Mouse (Mus musculus): ENCODE results near the gene Nipa2. TPM values are rescaled to one million over a fixed set of nuclear protein-coding genes. Genes with fewer than 3 reads are reported as not detected.

Nipa2 gene
- 14.5 TPM for polyA plus RNA-seq (2012; fragmentation: generic; extraction: Trizol)

DNA sequence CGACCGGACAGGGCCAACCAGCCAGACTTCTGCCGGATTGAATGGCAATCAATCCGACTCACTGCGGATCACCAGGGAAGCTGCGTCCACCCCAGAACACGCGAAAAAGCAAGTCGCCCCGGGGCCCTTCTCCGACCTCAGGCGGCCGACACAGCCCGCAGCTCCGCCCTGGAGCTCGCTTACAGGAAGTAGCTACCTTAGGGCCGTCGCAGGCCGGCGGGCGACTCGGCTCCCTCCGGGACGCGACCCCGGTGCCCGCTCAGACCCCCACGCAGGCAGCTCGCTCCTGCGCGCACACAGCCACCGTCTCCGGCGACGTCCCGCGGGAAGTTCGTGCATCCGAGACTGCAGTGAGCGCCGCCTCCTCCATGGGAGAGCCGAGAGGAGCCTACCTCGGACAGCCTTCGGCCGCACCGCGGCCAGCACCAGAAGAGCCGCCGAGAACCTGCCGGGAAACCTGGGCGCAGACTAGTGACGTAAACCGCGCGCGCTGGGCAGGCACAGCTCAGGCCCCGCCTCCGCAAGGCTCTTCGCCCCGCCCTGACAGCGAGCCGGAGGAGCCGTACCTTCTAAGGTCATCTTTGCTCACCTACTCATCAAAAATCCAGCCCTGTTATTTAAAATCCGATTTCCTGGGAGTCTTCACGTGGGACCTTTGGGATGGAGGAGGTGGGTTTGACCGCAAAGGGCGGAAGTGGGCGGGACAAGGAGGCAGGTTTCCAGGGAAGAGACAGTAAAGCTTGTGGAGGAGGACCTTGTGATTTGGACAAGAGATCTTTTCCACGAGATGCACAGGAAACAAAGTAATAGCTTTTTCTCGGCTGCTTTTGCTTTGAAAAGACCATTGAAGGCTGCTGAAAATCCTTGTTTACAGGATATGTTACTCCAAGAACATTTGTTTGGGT, at the start of gene Nipa2:
Gene Nipa2, minus strand, starts transcription at position 473 of the 905 bp plus-strand sequence.
- TF ChIP-seq SRF (IDR thresholded peaks at IDR 0.05; ENCODE audit: control insufficient read depth, insufficient read length, low read depth) (peak; percentile 73), POLR2A (IDR thresholded peaks at IDR 0.05; ENCODE audit: insufficient read length, low read depth) (peak; percentile 64), POLR2AphosphoS2 (IDR thresholded peaks at IDR 0.05; ENCODE audit: insufficient read length, low read depth) (peak; percentile 55), TCF12 (IDR thresholded peaks at IDR 0.05; ENCODE audit: insufficient read depth, poor library complexity, severe bottlenecking) (no peak), E2F4 (IDR thresholded peaks at IDR 0.05; ENCODE audit: insufficient read depth) (peak; percentile 45)
- Histone ChIP-seq H3K4me2 (ENCODE audit: low read depth) (peak within 1 kb of the TSS; percentile 72), H3K79me2 (ENCODE audit: control insufficient read depth, insufficient read depth) (peaks cover 40% of the 10 kb centered on the region), H3ac (ENCODE audit: control insufficient read depth, insufficient read length) (peak within 1 kb of the TSS; percentile 75), H3K36me3 (ENCODE audit: control insufficient read depth, insufficient read depth) (no peaks in the 10 kb centered on the region), H3K4me3 (peak within 1 kb of the TSS; percentile 80), H3K27me3 (ENCODE audit: control insufficient read depth, insufficient read depth, insufficient read length) (no peaks in the 10 kb centered on the region)

- TF ChIP-seq E2F4 (IDR thresholded peaks at IDR 0.05; ENCODE audit: insufficient read depth) = no peak
- TF ChIP-seq TCF12 (IDR thresholded peaks at IDR 0.05; ENCODE audit: insufficient read depth, poor library complexity, severe bottlenecking) = no peak
- TF ChIP-seq MYOG (IDR thresholded peaks at IDR 0.05; ENCODE audit: control insufficient read depth in 1 of 3, insufficient read depth in 1 of 3, insufficient read length in 2 of 3, low read depth in 2 of 3) = no peak
- TF ChIP-seq TCF3 (IDR thresholded peaks at IDR 0.05; ENCODE audit: insufficient read length, low read depth) = no peak
- no peak for TF ChIP-seq POLR2AphosphoS2 (IDR thresholded peaks at IDR 0.05; ENCODE audit: insufficient read length, low read depth)
- TF ChIP-seq SRF (IDR thresholded peaks at IDR 0.05; ENCODE audit: control insufficient read depth, insufficient read length, low read depth) = no peak
- TF ChIP-seq POLR2A (IDR thresholded peaks at IDR 0.05; ENCODE audit: insufficient read length, low read depth) = no peak
- no peak for TF ChIP-seq REST (IDR thresholded peaks at IDR 0.05; ENCODE audit: insufficient read depth, insufficient read length)
- no peak for TF ChIP-seq MYOD1 (IDR thresholded peaks at IDR 0.05; ENCODE audit: control insufficient read depth in 1 of 3, insufficient read length in 2 of 3, low read depth in 2 of 3)
- TF ChIP-seq MAX (IDR thresholded peaks at IDR 0.05; ENCODE audit: low read depth) = no peak
- no peak for TF ChIP-seq USF1 (IDR thresholded peaks at IDR 0.05; ENCODE audit: low read depth)
- TF ChIP-seq CEBPB (IDR thresholded peaks at IDR 0.05; ENCODE audit: insufficient read depth, poor library complexity, severe bottlenecking) = no peak
- Histone ChIP-seq H3K4me3 (no peak overlapping the region), H3K27me3 (ENCODE audit: control insufficient read depth, insufficient read depth, insufficient read length) (no peaks in the 10 kb centered on the region), H3K79me2 (ENCODE audit: control insufficient read depth, insufficient read depth) (no peaks in the 10 kb centered on the region), H3ac (ENCODE audit: control insufficient read depth, insufficient read length) (no peak overlapping the region), H3K36me3 (ENCODE audit: control insufficient read depth, insufficient read depth) (no peaks in the 10 kb centered on the region), H3K4me2 (ENCODE audit: low read depth) (no peak overlapping the region)
Measured at GRCm38 (mm10) chr7:56011018-56011333, 48.7 kb upstream of the Nipa2 start.

GRCm38 (mm10) chr7:56010318-56011017, 48.2 kb upstream of the Nipa2 start:
- H3K36me3 ChIP-seq (ENCODE audit: control insufficient read depth, insufficient read depth) = no peaks in the 10 kb centered on the region
- TF ChIP-seq MAX (IDR thresholded peaks at IDR 0.05; ENCODE audit: low read depth) (no peak), POLR2AphosphoS2 (IDR thresholded peaks at IDR 0.05; ENCODE audit: insufficient read length, low read depth) (no peak), CEBPB (IDR thresholded peaks at IDR 0.05; ENCODE audit: insufficient read depth, poor library complexity, severe bottlenecking) (no peak), E2F4 (IDR thresholded peaks at IDR 0.05; ENCODE audit: insufficient read depth) (no peak), POLR2A (IDR thresholded peaks at IDR 0.05; ENCODE audit: insufficient read length, low read depth) (no peak), TCF12 (IDR thresholded peaks at IDR 0.05; ENCODE audit: insufficient read depth, poor library complexity, severe bottlenecking) (no peak), MYOG (IDR thresholded peaks at IDR 0.05; ENCODE audit: control insufficient read depth in 1 of 3, insufficient read depth in 1 of 3, insufficient read length in 2 of 3, low read depth in 2 of 3) (no peak), SRF (IDR thresholded peaks at IDR 0.05; ENCODE audit: control insufficient read depth, insufficient read length, low read depth) (no peak), MYOD1 (IDR thresholded peaks at IDR 0.05; ENCODE audit: control insufficient read depth in 1 of 3, insufficient read length in 2 of 3, low read depth in 2 of 3) (no peak), USF1 (IDR thresholded peaks at IDR 0.05; ENCODE audit: low read depth) (no peak), TCF3 (IDR thresholded peaks at IDR 0.05; ENCODE audit: insufficient read length, low read depth) (no peak), REST (IDR thresholded peaks at IDR 0.05; ENCODE audit: insufficient read depth, insufficient read length) (no peak)
- H3K4me3 ChIP-seq = no peak overlapping the region
- H3K27me3 ChIP-seq (ENCODE audit: control insufficient read depth, insufficient read depth, insufficient read length) = no peaks in the 10 kb centered on the region
- no peak overlapping the region for H3ac ChIP-seq (ENCODE audit: control insufficient read depth, insufficient read length)
- H3K4me2 ChIP-seq (ENCODE audit: low read depth) = no peak overlapping the region
- no peaks in the 10 kb centered on the region for H3K79me2 ChIP-seq (ENCODE audit: control insufficient read depth, insufficient read depth)

DNA sequence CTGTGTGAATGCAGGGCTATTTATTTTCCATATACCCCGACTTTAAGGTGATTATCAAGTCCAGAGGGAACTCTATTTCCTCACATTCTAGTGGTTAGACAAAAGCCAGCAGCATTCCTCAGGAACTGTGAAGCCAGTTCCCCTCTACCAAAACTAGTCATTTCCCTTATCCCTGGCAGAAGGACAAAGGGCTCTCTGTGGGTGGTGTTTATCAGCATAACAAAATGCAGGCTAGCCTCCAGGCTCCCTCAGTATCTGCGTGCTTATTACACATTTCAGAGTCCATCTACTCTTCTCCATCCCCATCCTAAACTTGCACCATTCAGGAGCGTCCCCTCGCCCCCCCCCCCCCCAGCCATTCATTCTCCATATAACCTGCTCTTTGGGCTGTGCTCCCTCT, 36.7 kb upstream of the Nipa2 start:
- TF ChIP-seq REST (IDR thresholded peaks at IDR 0.05; ENCODE audit: insufficient read depth, insufficient read length) (no peak), TCF12 (IDR thresholded peaks at IDR 0.05; ENCODE audit: insufficient read depth, poor library complexity, severe bottlenecking) (no peak), MYOD1 (IDR thresholded peaks at IDR 0.05; ENCODE audit: control insufficient read depth in 1 of 3, insufficient read length in 2 of 3, low read depth in 2 of 3) (no peak), POLR2A (IDR thresholded peaks at IDR 0.05; ENCODE audit: insufficient read length, low read depth) (no peak), USF1 (IDR thresholded peaks at IDR 0.05; ENCODE audit: low read depth) (no peak), E2F4 (IDR thresholded peaks at IDR 0.05; ENCODE audit: insufficient read depth) (no peak), CEBPB (IDR thresholded peaks at IDR 0.05; ENCODE audit: insufficient read depth, poor library complexity, severe bottlenecking) (no peak), MYOG (IDR thresholded peaks at IDR 0.05; ENCODE audit: control insufficient read depth in 1 of 3, insufficient read depth in 1 of 3, insufficient read length in 2 of 3, low read depth in 2 of 3) (no peak)
- H3K4me3 ChIP-seq = no peak overlapping the region
- H3K36me3 ChIP-seq (ENCODE audit: control insufficient read depth, insufficient read depth) = no peaks in the 10 kb centered on the region
- H3K79me2 ChIP-seq (ENCODE audit: control insufficient read depth, insufficient read depth) = no peaks in the 10 kb centered on the region
- no peak overlapping the region for H3ac ChIP-seq (ENCODE audit: control insufficient read depth, insufficient read length)
- H3K27me3 ChIP-seq (ENCODE audit: control insufficient read depth, insufficient read depth, insufficient read length) = no peaks in the 10 kb centered on the region
- no peak overlapping the region for H3K4me2 ChIP-seq (ENCODE audit: low read depth)
